Mouse (Mus musculus): Measurements from ENCODE around the gene Slc1a1. TPM values are rescaled to one million over a fixed set of nuclear protein-coding genes. Genes with fewer than 3 reads are reported as not detected.

Slc1a1 gene
- polyA plus RNA-seq, 1 experiment from 2014 or later = 0.56 TPM

- 29% methylated on average over 4 of the region's 4 CpGs for WGBS
- Histone ChIP-seq H3K4me3 (replicated peaks; ENCODE audit: low read length) (no peak overlapping the region), H3K4me1 (ENCODE audit: control insufficient read depth, insufficient read depth, low read length) (0 out of 2 replicates have a peak, but pooled peaks cover 3% of the 10 kb centered on the region), H3K27ac (ENCODE audit: low read length) (no peak overlapping the region; the same call in 1 of the 2 replicates), H3K9me3 (replicated peaks; ENCODE audit: control insufficient read depth, low read length) (no peaks in the 10 kb centered on the region), H3K36me3 (ENCODE audit: control insufficient read depth, insufficient read depth, low read length) (no peaks in the 10 kb centered on the region), H3K4me2 (ENCODE audit: low read depth, low read length) (no peak overlapping the region), H3K9ac (ENCODE audit: low read length) (no peak overlapping the region), H3K27me3 (ENCODE audit: control insufficient read depth, insufficient read depth, low read length) (no peaks in the 10 kb centered on the region)
- ATAC-seq (ENCODE audit: insufficient read depth, low FRiP score) = no peak
Measured at GRCm38 (mm10) chr19:28916492-28916891, 81.6 kb downstream of the Slc1a1 start.

GRCm38 (mm10) chr19:28917839-28918238 lies 83.0 kb downstream of the Slc1a1 start:
- H3K4me1 ChIP-seq (ENCODE audit: control insufficient read depth, insufficient read depth, low read length) = 0 out of 2 replicates have a peak, but pooled peaks cover 3% of the 10 kb centered on the region
- H3K27me3 ChIP-seq (ENCODE audit: control insufficient read depth, insufficient read depth, low read length) = no peaks in the 10 kb centered on the region
- no peak overlapping the region for H3K9ac ChIP-seq (ENCODE audit: low read length)
- H3K4me2 ChIP-seq (ENCODE audit: low read depth, low read length) = no peak overlapping the region
- 77% methylated on average over 5 of the region's 5 CpGs for WGBS
- ATAC-seq (ENCODE audit: insufficient read depth, low FRiP score) = no peak
- H3K27ac ChIP-seq (ENCODE audit: low read length) = no peak overlapping the region
- no peak overlapping the region for H3K4me3 ChIP-seq (replicated peaks; ENCODE audit: low read length)
- no peaks in the 10 kb centered on the region for H3K9me3 ChIP-seq (replicated peaks; ENCODE audit: control insufficient read depth, low read length)
- H3K36me3 ChIP-seq (ENCODE audit: control insufficient read depth, insufficient read depth, low read length) = no peaks in the 10 kb centered on the region

GRCm38 (mm10) chr19:28926366-28926765 lies 91.5 kb downstream of the Slc1a1 start:
- no peaks in the 10 kb centered on the region for H3K27me3 ChIP-seq (ENCODE audit: control insufficient read depth, insufficient read depth, low read length)
- no peaks in the 10 kb centered on the region for H3K36me3 ChIP-seq (ENCODE audit: control insufficient read depth, insufficient read depth, low read length)
- no peak overlapping the region for H3K4me2 ChIP-seq (ENCODE audit: low read depth, low read length)
- no peak overlapping the region for H3K4me3 ChIP-seq (replicated peaks; ENCODE audit: low read length)
- no peak for ATAC-seq (ENCODE audit: insufficient read depth, low FRiP score)
- H3K4me1 ChIP-seq (ENCODE audit: control insufficient read depth, insufficient read depth, low read length) = no peaks in the 10 kb centered on the region
- H3K9me3 ChIP-seq (replicated peaks; ENCODE audit: control insufficient read depth, low read length) = no peaks in the 10 kb centered on the region
- WGBS = 87% methylated on average over 5 of the region's 5 CpGs
- H3K27ac ChIP-seq (ENCODE audit: low read length) = no peak overlapping the region
- H3K9ac ChIP-seq (ENCODE audit: low read length) = no peak overlapping the region

GRCm38 (mm10) chr19:28927396-28927795 lies 92.5 kb downstream of the Slc1a1 start:
- Histone ChIP-seq H3K27ac (ENCODE audit: low read length) (no peak overlapping the region), H3K4me3 (replicated peaks; ENCODE audit: low read length) (no peak overlapping the region), H3K4me1 (ENCODE audit: control insufficient read depth, insufficient read depth, low read length) (no peaks in the 10 kb centered on the region), H3K27me3 (ENCODE audit: control insufficient read depth, insufficient read depth, low read length) (no peaks in the 10 kb centered on the region), H3K4me2 (ENCODE audit: low read depth, low read length) (no peak overlapping the region), H3K9ac (ENCODE audit: low read length) (no peak overlapping the region), H3K36me3 (ENCODE audit: control insufficient read depth, insufficient read depth, low read length) (no peaks in the 10 kb centered on the region), H3K9me3 (replicated peaks; ENCODE audit: control insufficient read depth, low read length) (no peaks in the 10 kb centered on the region)
- 32% methylated on average over 4 of the region's 4 CpGs for WGBS
- ATAC-seq (ENCODE audit: insufficient read depth, low FRiP score) = no peak

- no peak for ATAC-seq (ENCODE audit: insufficient read depth, low FRiP score)
Measured at GRCm38 (mm10) chr19:28929034-28929433, 94.2 kb downstream of the Slc1a1 start.

GRCm38 (mm10) chr19:28934897-28935296 lies 100.0 kb downstream of the Slc1a1 start:
- H3K27me3 ChIP-seq (ENCODE audit: control insufficient read depth, insufficient read depth, low read length) = no peaks in the 10 kb centered on the region
- 85% methylated on average over 3 of the region's 3 CpGs for WGBS
- no peak overlapping the region for H3K9ac ChIP-seq (ENCODE audit: low read length)
- no peak overlapping the region for H3K4me3 ChIP-seq (replicated peaks; ENCODE audit: low read length)
- ATAC-seq (ENCODE audit: insufficient read depth, low FRiP score) = no peak
- H3K36me3 ChIP-seq (ENCODE audit: control insufficient read depth, insufficient read depth, low read length) = no peaks in the 10 kb centered on the region
- H3K4me1 ChIP-seq (ENCODE audit: control insufficient read depth, insufficient read depth, low read length) = no peaks in the 10 kb centered on the region
- H3K9me3 ChIP-seq (replicated peaks; ENCODE audit: control insufficient read depth, low read length) = no peaks in the 10 kb centered on the region
- H3K4me2 ChIP-seq (ENCODE audit: low read depth, low read length) = no peak overlapping the region
- no peak overlapping the region for H3K27ac ChIP-seq (ENCODE audit: low read length)

More at GRCm38 (mm10) chr19:28929034-28929433, 94.2 kb downstream of the Slc1a1 start:
- no peaks in the 10 kb centered on the region for H3K9me3 ChIP-seq (replicated peaks; ENCODE audit: control insufficient read depth, low read length)
- H3K36me3 ChIP-seq (ENCODE audit: control insufficient read depth, insufficient read depth, low read length) = no peaks in the 10 kb centered on the region
- no peaks in the 10 kb centered on the region for H3K4me1 ChIP-seq (ENCODE audit: control insufficient read depth, insufficient read depth, low read length)
- no peak overlapping the region for H3K4me3 ChIP-seq (replicated peaks; ENCODE audit: low read length)
- H3K9ac ChIP-seq (ENCODE audit: low read length) = no peak overlapping the region
- H3K27ac ChIP-seq (ENCODE audit: low read length) = no peak overlapping the region
- no peaks in the 10 kb centered on the region for H3K27me3 ChIP-seq (ENCODE audit: control insufficient read depth, insufficient read depth, low read length)
- no peak overlapping the region for H3K4me2 ChIP-seq (ENCODE audit: low read depth, low read length)

GRCm38 (mm10) chr19:28940135-28940874 lies 105.5 kb downstream of the Slc1a1 start:
- 63% methylated on average over 9 of the region's 9 CpGs for WGBS
- Histone ChIP-seq H3K4me3 (replicated peaks; ENCODE audit: low read length) (no peak overlapping the region), H3K27ac (ENCODE audit: low read length) (no peak overlapping the region), H3K9ac (ENCODE audit: low read length) (no peak overlapping the region), H3K4me2 (ENCODE audit: low read depth, low read length) (no peak overlapping the region), H3K36me3 (ENCODE audit: control insufficient read depth, insufficient read depth, low read length) (no peaks in the 10 kb centered on the region), H3K4me1 (ENCODE audit: control insufficient read depth, insufficient read depth, low read length) (no peaks in the 10 kb centered on the region), H3K9me3 (replicated peaks; ENCODE audit: control insufficient read depth, low read length) (no peaks in the 10 kb centered on the region), H3K27me3 (ENCODE audit: control insufficient read depth, insufficient read depth, low read length) (no peaks in the 10 kb centered on the region)
- ATAC-seq (ENCODE audit: insufficient read depth, low FRiP score) = no peak

- H3K36me3 ChIP-seq (ENCODE audit: control insufficient read depth, insufficient read depth, low read length) = no peaks in the 10 kb centered on the region
- no peaks in the 10 kb centered on the region for H3K4me1 ChIP-seq (ENCODE audit: control insufficient read depth, insufficient read depth, low read length)
- ATAC-seq (ENCODE audit: insufficient read depth, low FRiP score) = no peak
- H3K4me3 ChIP-seq (replicated peaks; ENCODE audit: low read length) = no peak overlapping the region
- no peak overlapping the region for H3K4me2 ChIP-seq (ENCODE audit: low read depth, low read length)
- no peak overlapping the region for H3K27ac ChIP-seq (ENCODE audit: low read length)
- H3K27me3 ChIP-seq (ENCODE audit: control insufficient read depth, insufficient read depth, low read length) = no peaks in the 10 kb centered on the region
- WGBS = 64% methylated on average over 4 of the region's 4 CpGs
- no peaks in the 10 kb centered on the region for H3K9me3 ChIP-seq (replicated peaks; ENCODE audit: control insufficient read depth, low read length)
- H3K9ac ChIP-seq (ENCODE audit: low read length) = no peak overlapping the region
Measured at GRCm38 (mm10) chr19:28941271-28941670, 106.4 kb downstream of the Slc1a1 start.

GRCm38 (mm10) chr19:28946782-28947181 lies 111.9 kb downstream of the Slc1a1 start:
- H3K9me3 ChIP-seq (replicated peaks; ENCODE audit: control insufficient read depth, low read length) = no peaks in the 10 kb centered on the region
- 46% methylated on average over 4 of the region's 4 CpGs for WGBS
- no peaks in the 10 kb centered on the region for H3K4me1 ChIP-seq (ENCODE audit: control insufficient read depth, insufficient read depth, low read length)
- H3K9ac ChIP-seq (ENCODE audit: low read length) = no peak overlapping the region
- H3K27ac ChIP-seq (ENCODE audit: low read length) = no peak overlapping the region
- H3K4me2 ChIP-seq (ENCODE audit: low read depth, low read length) = no peak overlapping the region
- no peaks in the 10 kb centered on the region for H3K36me3 ChIP-seq (ENCODE audit: control insufficient read depth, insufficient read depth, low read length)
- no peak overlapping the region for H3K4me3 ChIP-seq (replicated peaks; ENCODE audit: low read length)
- H3K27me3 ChIP-seq (ENCODE audit: control insufficient read depth, insufficient read depth, low read length) = no peaks in the 10 kb centered on the region
- no peak for ATAC-seq (ENCODE audit: insufficient read depth, low FRiP score)
